In genomic region chr5:16370706-16371105, GRCm38 (mm10) we compare ENCODE assay signal across 30 mouse cellular contexts.
"Had no signal": no experiment of that assay in that cellular context is flagged by ENCODE, and none has a peak within 500 bp of the region (broad histone marks: within the 10 kb centered on the region; RNA-seq: fewer than 3 reads in every experiment).

No protein-coding gene starts in this region.

- DNase-seq: heart, adult 2 months; heart, postnatal 10 days; heart, postnatal 14 days; heart, postnatal 36 days; heart, postnatal 4 days; kidney, adult 11 months; kidney, postnatal 10 days; kidney, postnatal 14 days; layer of hippocampus, adult 9-11 months; layer of hippocampus, postnatal 36 days had no signal

- H3K9ac ChIP-seq: heart, embryonic 12.5 days; heart, embryonic 13.5 days; heart, embryonic 15.5 days; hindbrain, embryonic 12.5 days; hindbrain, embryonic 13.5 days; hindbrain, embryonic 14.5 days; hindbrain, embryonic 15.5 days; intestine, embryonic 15.5 days; kidney, embryonic 15.5 days had no signal

- H3K27ac ChIP-seq: heart, adult 2 months; heart, embryonic 10.5 days; heart, embryonic 13.5 days; heart, embryonic 15.5 days; hindbrain, embryonic 10.5 days; hindbrain, embryonic 12.5 days; hindbrain, embryonic 13.5 days; hindbrain, embryonic 14.5 days; hindbrain, embryonic 15.5 days; hindbrain, postnatal 0 days; intestine, embryonic 15.5 days; kidney, embryonic 15.5 days; kidney, postnatal 0 days; layer of hippocampus, adult 2 months; left cerebral cortex, adult 2 months had no signal

- H3K36me3 ChIP-seq: hindbrain, embryonic 10.5 days; hindbrain, embryonic 12.5 days; hindbrain, embryonic 15.5 days; intestine, embryonic 15.5 days; kidney, embryonic 15.5 days had no signal

- H3K4me1 ChIP-seq: heart, embryonic 10.5 days; heart, embryonic 12.5 days; heart, embryonic 13.5 days; heart, embryonic 15.5 days; hindbrain, embryonic 10.5 days; hindbrain, embryonic 12.5 days; hindbrain, embryonic 13.5 days; hindbrain, embryonic 15.5 days; intestine, embryonic 15.5 days; kidney, embryonic 15.5 days had no signal

- H3K4me3 ChIP-seq: heart, adult 2 months; heart, embryonic 10.5 days; heart, embryonic 12.5 days; heart, embryonic 13.5 days; heart, embryonic 15.5 days; hindbrain, embryonic 10.5 days; hindbrain, embryonic 12.5 days; hindbrain, embryonic 13.5 days; hindbrain, embryonic 15.5 days; intestine, embryonic 15.5 days; kidney, embryonic 15.5 days; layer of hippocampus, adult 2 months; left cerebral cortex, adult 2 months had no signal

- H3K27me3 ChIP-seq: heart, embryonic 12.5 days; heart, embryonic 13.5 days; heart, embryonic 15.5 days; hindbrain, embryonic 12.5 days; hindbrain, embryonic 13.5 days; hindbrain, embryonic 15.5 days; intestine, embryonic 15.5 days; kidney, embryonic 15.5 days had no signal

- H3K9me3 ChIP-seq: heart, embryonic 10.5 days; heart, embryonic 12.5 days; heart, embryonic 13.5 days; heart, embryonic 15.5 days; hindbrain, embryonic 10.5 days; hindbrain, embryonic 12.5 days; hindbrain, embryonic 13.5 days; hindbrain, embryonic 15.5 days; intestine, embryonic 15.5 days; kidney, embryonic 15.5 days had no signal

- ATAC-seq: hindbrain, embryonic 16.5 days; hindbrain, postnatal 0 days; inflammation-experienced regulatory T-cells, adult 6 months; intestine, embryonic 15.5 days; intestine, embryonic 16.5 days; intestine, postnatal 0 days had no signal

- H3K4me2 ChIP-seq: heart, embryonic 11.5 days; heart, embryonic 12.5 days; heart, embryonic 13.5 days; heart, embryonic 15.5 days; hindbrain, embryonic 12.5 days; hindbrain, embryonic 13.5 days; hindbrain, embryonic 14.5 days; hindbrain, embryonic 15.5 days; intestine, embryonic 15.5 days; kidney, embryonic 15.5 days had no signal
